11 mouse cellular contexts compared by ENCODE assay signal in genomic region chr4:82415817-82416216, GRCm38 (mm10).
DNase-seq lines count a peak whose midpoint lies in the region.
"Had no signal": no experiment of that assay in that cellular context is flagged by ENCODE, and none has a peak within 500 bp of the region (broad histone marks: within the 10 kb centered on the region; RNA-seq: fewer than 3 reads in every experiment).

No protein-coding gene starts in this region.

- peak; percentile 94 for DNase-seq in heart, adult 11 months
- DNase-seq in heart, adult 9 months (ENCODE audit: low spot score in 2 of 2) = no peak
- DNase-seq in adipocyte (ENCODE audit: low spot score) = peak; percentile 40
- DNase-seq in cerebellum, adult 9-11 months = peak; percentile 64
- peak; percentile 56 to 63 for DNase-seq in heart, postnatal 10 days
- no peak for DNase-seq in gastrocnemius, postnatal 14 days
- no peak for DNase-seq in right cerebral cortex, postnatal 10 days (ENCODE audit: low spot score in 2 of 2)
- DNase-seq in urinary bladder, postnatal 36 days (ENCODE audit: low spot score in 2 of 2) = no peak
- DNase-seq: gastrocnemius, postnatal 25 days; kidney, postnatal 10 days; thymus, postnatal 4 days had no signal

- intact Hi-C loops in heart, postnatal 10 days (cut with DNase I) = no loop called here
- intact Hi-C loops in gastrocnemius, postnatal 14 days (cut with DNase I; ENCODE audit: low total_unique reads) = no loop called here

Comparison
In these comparisons a context has a peak if more than half of its experiments do, and no peak if none do; other contexts are left out.
1. DNase-seq: peak in heart, adult 11 months (single experiment), adipocyte (single experiment), cerebellum, adult 9-11 months (single experiment) and heart, postnatal 10 days (2 of 2); none in heart, adult 9 months (0 of 2), gastrocnemius, postnatal 14 days (single experiment), right cerebral cortex, postnatal 10 days (0 of 2) and urinary bladder, postnatal 36 days (0 of 2).